Mouse (Mus musculus) G1E (cell line): Measurements from ENCODE around the gene Tmem156.

ENCODE experiments used
- CTCF ChIP-seq: IDR thresholded peaks from 2 replicates; pipeline ENCODE4 v1.5.1; 2012; ENCODE audit warnings: low read depth, low read length, inconsistent platforms, mixed read lengths
- GATA1 ChIP-seq: IDR thresholded peaks from 2 replicates; pipeline ENCODE4 v1.6.1; 2012; ENCODE audit warnings: borderline replicate concordance, low read length, inconsistent platforms, mixed read lengths
- GATA2 ChIP-seq: IDR thresholded peaks from 2 replicates; pipeline ENCODE4 v1.6.1; 2012; ENCODE audit warnings: low read depth, low read length, inconsistent platforms, borderline replicate concordance
- POLR2AphosphoS5 ChIP-seq: IDR thresholded peaks from 2 replicates; pipeline ENCODE4 v1.6.1; 2012; ENCODE audit warnings: low read depth, low read length, inconsistent platforms; ENCODE audit not compliant: insufficient replicate concordance
- TAL1 ChIP-seq: conservative IDR thresholded peaks from 2 replicates; pipeline ENCODE4 v1.6.1; 2012; ENCODE audit warnings: low read depth, low read length, inconsistent platforms, mixed read lengths

GRCm38 (mm10) chr5:65022006-65022405 is 69.9 kb downstream of the Tmem156 start:
- TF ChIP-seq CTCF = no peak
- no peak for TF ChIP-seq GATA1
- TF ChIP-seq TAL1 = no peak
- TF ChIP-seq GATA2 = no peak
- TF ChIP-seq POLR2AphosphoS5 = no peak
